Mouse (Mus musculus): ENCODE measurements around the gene Birc3.
A peak's percentile ranks its signal among the peaks of the same experiment; 100 is the strongest.
"Not testable (repeated sequence)": the region's sequence is repeated elsewhere in the genome, so short reads cannot be mapped to it uniquely, and the experiment has no call there.

The Birc3 gene

GRCm38 (mm10) chr9:7867981-7868380 is 5.0 kb downstream of the Birc3 start:
- DNase-seq (ENCODE audit: low read depth, low spot score): no peak

- not testable (repeated sequence) for DNase-seq (ENCODE audit: low read depth, low spot score)
Measured at GRCm38 (mm10) chr9:7866981-7867380, 6.0 kb downstream of the Birc3 start.

GRCm38 (mm10) chr9:7860976-7861375 is 12.0 kb downstream of the Birc3 start:
- no peak for DNase-seq (ENCODE audit: low read depth, low spot score)

GRCm38 (mm10) chr9:7855912-7856311 is 17.1 kb downstream of the Birc3 start:
- no peak for DNase-seq (ENCODE audit: low read depth, low spot score)

GRCm38 (mm10) chr9:7855374-7855773 is 17.6 kb downstream of the Birc3 start:
- peak; percentile 52 for DNase-seq (ENCODE audit: low read depth, low spot score)

- not testable (repeated sequence) for DNase-seq (ENCODE audit: low read depth, low spot score)
Measured at GRCm38 (mm10) chr9:7854196-7854595, 18.8 kb downstream of the Birc3 start.

GRCm38 (mm10) chr9:7852346-7853230 is 20.4 kb downstream of the Birc3 start:
- DNase-seq (ENCODE audit: low read depth, low spot score): no peak

- no peak for DNase-seq (ENCODE audit: low read depth, low spot score)
Measured at GRCm38 (mm10) chr9:7851841-7852240, 21.1 kb downstream of the Birc3 start.

GRCm38 (mm10) chr9:7848191-7848590 is 24.8 kb downstream of the Birc3 start:
- no peak for DNase-seq (ENCODE audit: low read depth, low spot score)

- DNase-seq (ENCODE audit: low read depth, low spot score): no peak
Measured at GRCm38 (mm10) chr9:7846667-7847199, 26.3 kb downstream of the Birc3 start.

- no peak for DNase-seq (ENCODE audit: low read depth, low spot score)
Measured at GRCm38 (mm10) chr9:7845216-7845895, 27.6 kb downstream of the Birc3 start.

- DNase-seq (ENCODE audit: low read depth, low spot score): no peak
Measured at GRCm38 (mm10) chr9:7841221-7841620, 31.8 kb downstream of the Birc3 start.

- peak; percentile 61 for DNase-seq (ENCODE audit: low read depth, low spot score)
Measured at GRCm38 (mm10) chr9:7837806-7838440, 35.1 kb downstream of the Birc3 start.

GRCm38 (mm10) chr9:7836905-7837805 is 35.8 kb downstream of the Birc3 start, which contains the start of gene Birc2:
Gene Birc2 (minus strand): TSS chr9:7837064.
- peak; percentile 99 for DNase-seq (ENCODE audit: low read depth, low spot score)

GRCm38 (mm10) chr9:7836331-7836730 is 36.7 kb downstream of the Birc3 start:
- DNase-seq (ENCODE audit: low read depth, low spot score): peak; percentile 59

GRCm38 (mm10) chr9:7835302-7835701 is 37.7 kb downstream of the Birc3 start:
- no peak for DNase-seq (ENCODE audit: low read depth, low spot score)

GRCm38 (mm10) chr9:7833421-7833820 is 39.6 kb downstream of the Birc3 start:
- no peak for DNase-seq (ENCODE audit: low read depth, low spot score)

GRCm38 (mm10) chr9:7829531-7830528 is 43.2 kb downstream of the Birc3 start:
- DNase-seq (ENCODE audit: low read depth, low spot score): no peak

GRCm38 (mm10) chr9:7828706-7829105 is 44.3 kb downstream of the Birc3 start:
- no peak for DNase-seq (ENCODE audit: low read depth, low spot score)

GRCm38 (mm10) chr9:7824916-7825315 is 48.1 kb downstream of the Birc3 start:
- DNase-seq (ENCODE audit: low read depth, low spot score): no peak

Measured in mesoderm, embryonic 11.5 days (tissue).